Mouse (Mus musculus) thymus, postnatal 0 days (tissue): Measurements from ENCODE around the gene Gm6169. TPM values are rescaled to one million over a fixed set of nuclear protein-coding genes. Genes with fewer than 3 reads are reported as not detected.
A peak's percentile ranks its signal among the peaks of the same experiment; 100 is the strongest.
"Not testable (repeated sequence)": the region's sequence is repeated elsewhere in the genome, so short reads cannot be mapped to it uniquely, and the experiment has no call there.

ENCODE experiments used
- DNase-seq: peaks from one replicate; pipeline ENCODE4 v3.0.0-alpha.2; 2015; ENCODE audit warnings: low spot score
- polyA plus RNA-seq: library from polyadenylated mRNA; unstranded; fragments of >200 nt; fragmentation: Nextera tagmentation; extraction: Ambion mirVana; gene quantifications from 2 replicates; pipeline ENCODE4 v1.2.1, GENCODE M21; 2015

The Gm6169 gene
- 1.0 and 1.8 TPM in 2 replicates for polyA plus RNA-seq

DNA sequence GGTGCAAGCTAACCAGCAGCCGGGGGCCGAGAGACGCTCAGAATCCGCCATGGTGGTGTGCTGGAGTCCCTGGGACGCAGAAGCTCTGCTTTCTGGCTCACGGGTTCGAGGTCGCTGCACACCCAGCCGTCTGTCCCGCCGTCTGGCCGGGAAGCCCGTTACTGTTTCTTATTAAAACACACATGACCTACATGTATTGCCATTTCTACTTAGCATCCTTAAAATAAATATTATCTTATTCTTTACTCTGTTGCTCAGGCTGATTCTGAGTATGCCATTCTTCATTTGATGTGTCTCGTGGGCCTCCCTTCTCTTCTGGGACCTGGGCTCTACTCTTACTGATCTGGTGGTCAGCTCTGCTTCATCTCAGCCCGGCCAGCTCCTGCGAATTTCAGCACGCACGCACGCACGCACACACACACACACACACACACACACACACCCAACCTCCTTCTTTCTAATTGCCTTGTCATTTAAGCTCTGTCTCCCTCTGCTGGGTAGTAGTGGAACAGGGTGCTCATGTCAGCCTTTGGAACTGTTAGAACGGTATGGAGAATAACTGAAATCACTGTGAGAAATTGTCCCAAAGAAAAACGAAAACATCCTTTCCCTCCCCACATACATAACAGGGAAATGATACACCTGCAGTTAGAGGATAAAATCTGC lies at the start of gene Gm6169:
TSS of gene Gm6169 (minus strand) at position 51 of the 666 bp plus-strand sequence.
- peak; percentile 37 for DNase-seq

DNA sequence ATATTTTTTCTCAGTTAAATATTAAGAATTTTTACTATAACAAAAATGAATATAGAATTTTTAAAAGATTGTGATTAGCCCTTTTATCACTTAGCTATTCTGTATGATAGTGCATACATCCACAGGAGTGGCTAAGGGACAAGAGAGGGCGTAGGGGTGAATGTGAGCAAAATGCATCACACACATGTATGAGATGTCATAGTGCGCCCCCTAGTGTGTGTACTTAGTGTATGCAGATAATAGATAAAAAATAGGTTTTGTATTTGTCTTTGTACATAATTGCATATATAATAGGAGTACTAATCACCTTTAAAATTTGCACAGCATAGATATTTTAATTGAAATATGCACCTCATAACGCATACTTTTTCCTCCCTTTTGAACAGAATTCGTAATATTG lies 46.8 kb upstream of the Gm6169 start:
- DNase-seq: peak; percentile 56

DNA sequence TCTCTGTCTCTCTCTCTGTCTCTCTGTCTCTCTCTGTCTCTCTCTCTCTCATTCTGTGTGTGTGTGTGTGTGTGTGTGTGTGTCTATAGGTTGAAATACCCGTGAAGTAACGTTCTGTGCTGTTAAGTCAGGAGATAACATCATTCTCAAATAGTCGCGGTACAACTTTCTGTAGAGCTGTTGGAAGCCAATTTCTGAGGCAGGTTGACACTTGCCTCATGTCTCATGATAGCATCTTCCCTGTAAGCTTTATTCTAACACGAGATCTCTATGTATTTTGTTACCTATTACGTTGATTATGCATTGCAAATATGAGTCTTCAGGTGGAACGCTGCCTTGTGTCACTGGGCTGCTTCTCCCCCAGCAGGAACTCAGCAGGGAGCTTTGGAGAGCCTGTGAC lies 43.3 kb upstream of the Gm6169 start:
- DNase-seq: no peak

DNA sequence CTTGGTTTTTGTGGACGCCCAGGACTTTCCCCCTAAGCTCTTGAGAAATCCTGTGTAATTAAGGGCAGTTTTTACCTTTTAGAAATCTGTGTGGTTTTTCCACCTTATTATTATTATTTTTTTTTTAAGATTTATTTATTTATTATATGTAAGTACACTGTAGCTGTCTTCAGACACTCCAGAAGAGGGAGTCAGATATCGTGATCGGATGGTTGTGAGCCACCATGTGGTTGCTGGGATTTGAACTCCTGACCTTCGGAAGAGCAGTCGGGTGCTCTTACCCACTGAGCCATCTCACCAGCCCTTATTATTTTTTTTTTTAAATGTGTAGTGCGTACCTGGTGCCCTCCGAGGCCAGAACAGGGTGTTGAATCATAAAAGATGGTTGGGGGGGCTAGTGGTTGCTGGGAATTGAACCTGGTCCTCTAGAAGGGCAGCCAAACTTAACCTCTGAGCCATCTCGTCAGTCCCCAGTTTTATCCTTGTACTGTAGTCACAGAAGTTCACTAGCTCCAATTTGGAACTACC lies 39.4 kb upstream of the Gm6169 start:
- DNase-seq: not testable (repeated sequence)

DNA sequence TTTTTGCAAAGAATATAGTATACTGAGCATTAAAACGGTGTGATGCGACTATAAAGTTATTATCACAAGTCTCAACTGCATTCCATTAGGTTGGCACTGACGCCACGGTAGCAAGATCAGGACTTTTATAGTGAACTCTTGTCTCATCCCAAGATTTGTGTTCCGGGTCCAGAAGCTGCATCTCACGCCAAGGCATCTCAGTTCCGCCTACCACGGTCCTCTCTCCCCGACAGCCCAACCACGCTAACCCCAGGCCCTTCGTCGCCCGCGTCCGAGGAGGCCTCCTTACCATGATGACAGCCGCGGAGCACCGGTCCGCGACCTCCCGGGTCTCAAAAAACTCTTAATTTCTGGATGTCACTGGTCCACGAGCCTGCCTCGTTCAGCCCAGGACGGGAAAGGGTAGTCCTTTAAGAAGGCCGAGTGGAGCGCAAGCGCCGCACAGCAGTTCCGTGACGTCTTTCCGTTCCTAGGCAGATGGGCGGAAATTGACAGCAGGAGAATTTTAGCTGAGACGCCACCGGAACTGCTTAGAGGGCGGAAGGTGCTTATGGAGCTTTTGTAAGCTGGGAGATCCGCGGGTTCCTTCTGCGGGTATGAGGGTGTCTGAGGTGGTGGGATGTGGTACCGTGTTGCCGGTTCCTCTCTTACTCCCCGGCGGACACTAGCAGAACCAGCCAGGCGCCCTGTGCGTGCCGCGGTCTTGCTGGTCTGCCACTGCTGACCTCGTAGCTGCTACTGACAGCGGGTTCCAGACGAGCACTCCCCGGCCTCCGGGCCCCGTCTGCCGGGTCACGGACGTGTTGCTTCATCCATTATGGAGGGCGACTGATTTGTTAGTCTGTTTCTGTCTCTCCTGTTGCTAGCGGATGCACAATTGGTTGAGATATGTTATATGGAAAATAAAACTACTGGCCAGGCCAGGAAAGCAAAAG lies 38.7 kb upstream of the Gm6169 start, which contains the start of the genes Gfm2 and Nsa2:
TSS of gene Gfm2 (plus strand) at position 472 of the 935 bp plus-strand sequence.
TSS of gene Nsa2 (minus strand) at position 472 of the 935 bp plus-strand sequence.
- peak; percentile 95 for DNase-seq

DNA sequence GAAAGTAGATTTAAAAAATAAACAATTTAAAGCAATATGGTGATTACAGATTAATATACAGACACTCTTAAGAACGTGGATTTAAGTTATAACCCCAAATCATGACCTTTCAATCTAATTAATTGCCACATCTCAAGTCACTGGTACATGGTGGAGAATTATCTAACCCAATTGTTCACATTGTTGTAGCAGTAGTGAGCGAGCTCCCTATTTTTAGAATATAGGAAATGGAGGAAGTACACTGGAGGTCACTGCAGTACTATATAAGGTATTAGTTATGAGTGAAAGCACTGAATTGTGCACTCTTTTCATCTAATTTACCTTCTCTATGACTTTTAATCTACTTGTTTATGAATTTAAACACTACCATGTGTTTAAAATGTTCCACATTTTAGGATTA lies 31.4 kb upstream of the Gm6169 start:
- not testable (repeated sequence) for DNase-seq

DNA sequence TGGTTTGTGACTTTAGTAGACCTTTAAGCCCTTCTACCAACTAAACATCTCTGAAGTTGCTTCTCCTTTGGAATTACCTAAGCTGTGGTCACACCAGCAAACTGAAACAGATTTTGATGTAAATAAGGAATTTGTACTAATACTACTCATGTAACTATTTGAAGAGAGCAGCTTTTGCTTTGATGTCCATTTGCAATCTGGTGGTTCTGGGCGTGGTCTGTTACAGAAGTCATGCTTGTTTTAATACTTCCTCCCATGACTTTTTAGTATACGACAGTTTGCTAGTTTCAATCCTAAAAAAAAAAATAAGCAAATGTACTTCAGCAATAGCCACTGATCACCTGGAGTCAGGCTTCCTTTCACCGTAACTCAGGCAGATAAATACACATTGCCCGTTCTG lies 30.6 kb upstream of the Gm6169 start:
- DNase-seq: not testable (repeated sequence)

DNA sequence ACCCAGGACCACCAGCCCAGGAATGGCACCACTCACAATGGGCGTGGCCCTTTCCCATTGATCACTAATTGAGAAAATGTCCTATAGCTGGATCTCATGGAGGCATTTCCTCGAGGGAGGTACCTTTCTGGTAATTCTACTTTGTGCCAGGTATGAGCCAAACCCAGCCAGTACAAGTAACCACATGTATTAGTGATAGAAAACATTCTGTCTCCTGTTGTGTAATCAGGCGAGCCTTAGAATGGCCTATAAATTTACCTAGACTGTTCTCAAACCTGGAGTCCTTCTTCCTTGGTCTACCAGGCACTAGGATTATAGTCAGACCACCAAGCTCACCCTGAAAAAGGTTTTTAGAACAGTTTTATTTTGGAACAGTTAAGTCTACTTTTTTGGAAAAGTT lies 22.3 kb upstream of the Gm6169 start:
- no peak for DNase-seq

DNA sequence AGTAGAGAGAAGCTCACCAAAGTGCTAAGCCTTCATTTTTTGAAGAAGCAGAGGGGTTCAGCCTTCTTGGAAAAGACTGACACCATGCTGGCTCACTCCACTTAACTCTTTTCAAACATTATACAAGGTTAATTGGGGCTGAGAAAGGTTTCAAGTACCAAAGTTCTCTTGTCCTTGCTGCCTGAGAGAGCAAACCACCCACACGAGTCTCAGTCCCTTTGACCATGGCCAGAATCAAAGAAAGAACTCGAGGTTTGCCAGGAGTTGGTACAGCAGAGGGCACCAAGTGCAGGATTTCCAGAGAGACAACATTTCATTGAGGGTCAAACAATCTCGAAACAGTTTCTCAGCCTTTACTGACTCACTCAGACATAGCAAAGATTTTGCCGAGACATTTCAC lies 10.0 kb upstream of the Gm6169 start:
- no peak for DNase-seq

DNA sequence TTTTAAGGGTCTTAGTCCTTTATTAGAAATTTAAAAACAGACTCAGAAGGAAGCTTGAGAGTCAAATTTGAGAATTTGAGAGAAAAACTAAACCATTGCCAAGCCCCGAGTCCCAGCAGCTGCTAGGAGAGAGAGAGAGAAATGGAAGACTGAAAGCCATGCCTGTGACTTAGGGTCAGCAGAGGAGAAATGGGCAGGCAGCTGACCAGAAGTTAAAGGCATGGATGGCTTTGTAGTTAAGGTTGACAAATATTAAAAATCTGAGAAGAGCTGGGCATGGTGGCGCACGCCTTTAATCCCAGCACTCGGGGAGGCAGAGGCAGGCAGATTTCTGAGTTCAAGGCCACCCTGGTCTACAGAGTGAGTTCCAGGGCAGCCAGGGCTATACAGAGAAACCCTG lies 8.7 kb upstream of the Gm6169 start:
- not testable (repeated sequence) for DNase-seq

DNA sequence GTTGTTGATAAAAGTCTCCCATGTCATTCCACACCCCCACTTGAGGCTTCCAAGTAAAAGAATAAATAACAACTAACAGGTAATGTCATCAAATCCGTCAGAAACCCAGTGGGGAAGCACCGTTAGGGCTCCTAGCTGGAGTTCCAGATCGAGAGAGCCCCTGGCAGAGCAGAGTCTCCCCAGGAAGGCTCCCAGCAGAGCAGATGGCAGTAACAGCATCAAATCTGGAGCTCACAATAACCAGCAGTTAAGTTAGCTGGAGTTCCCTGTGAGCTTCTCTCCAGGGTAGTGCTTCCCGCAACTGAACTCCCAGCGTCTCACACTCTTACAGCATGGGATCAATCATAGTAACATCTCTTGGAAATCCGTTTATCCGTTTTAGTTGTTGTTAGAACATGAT lies 6.0 kb upstream of the Gm6169 start:
- DNase-seq: no peak

DNA sequence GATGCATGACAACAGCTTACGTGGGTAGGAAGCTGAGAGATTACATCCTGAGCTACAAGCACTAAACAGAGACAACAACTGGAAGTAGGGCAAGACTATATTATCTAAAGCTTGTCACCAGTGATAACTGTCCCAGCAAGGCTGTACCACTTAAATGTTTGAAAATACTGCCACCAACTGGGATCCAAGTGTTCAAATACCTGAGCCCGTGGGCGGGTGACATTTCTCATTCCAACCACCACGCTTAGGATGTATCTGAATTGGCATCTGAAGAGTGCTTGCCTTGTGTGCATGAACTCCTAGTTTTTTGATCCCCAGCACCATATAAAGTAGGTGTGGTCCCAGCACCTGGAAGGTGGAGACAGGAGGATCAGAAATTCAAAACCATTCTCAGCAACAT lies 3.3 kb downstream of the Gm6169 start:
- no peak for DNase-seq

DNA sequence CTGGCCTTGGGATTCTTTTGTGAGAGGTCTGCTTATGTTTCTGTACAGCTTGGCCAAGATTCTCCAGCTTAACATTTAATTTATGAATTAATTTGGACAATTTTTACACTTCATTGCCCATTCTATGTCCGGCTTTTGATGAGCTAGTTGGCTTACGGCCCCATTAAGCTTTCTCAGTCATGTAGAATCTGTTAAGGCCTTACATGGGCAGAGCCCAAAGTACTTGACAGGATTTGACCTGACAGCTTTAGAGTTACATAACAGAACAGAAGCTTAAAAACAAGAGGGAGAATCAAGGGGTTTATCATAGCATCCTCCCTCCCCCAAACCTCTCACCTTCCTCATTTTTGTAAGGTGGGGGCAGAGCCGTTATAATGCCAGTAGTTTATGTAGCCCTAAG lies 10.9 kb downstream of the Gm6169 start:
- no peak for DNase-seq

DNA sequence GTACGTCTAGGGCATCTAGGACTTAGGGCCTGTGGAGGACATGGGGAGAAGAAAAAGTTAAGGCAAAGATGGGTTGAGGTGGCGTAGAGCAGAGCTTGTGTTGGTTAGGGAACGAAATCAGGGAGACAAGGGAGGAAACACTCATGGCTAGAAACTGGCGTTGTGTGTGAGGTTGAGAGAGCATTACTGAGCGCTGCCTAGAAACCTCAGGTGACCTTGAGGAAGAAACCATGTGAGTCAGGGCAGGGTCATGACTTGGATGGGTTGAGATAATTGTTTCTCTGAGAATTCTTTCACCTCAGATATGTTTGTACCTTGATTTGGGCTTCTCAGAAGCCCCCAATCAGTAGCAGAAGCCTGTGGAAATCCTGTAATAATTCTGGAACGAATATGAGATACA lies 11.6 kb downstream of the Gm6169 start:
- DNase-seq: no peak

DNA sequence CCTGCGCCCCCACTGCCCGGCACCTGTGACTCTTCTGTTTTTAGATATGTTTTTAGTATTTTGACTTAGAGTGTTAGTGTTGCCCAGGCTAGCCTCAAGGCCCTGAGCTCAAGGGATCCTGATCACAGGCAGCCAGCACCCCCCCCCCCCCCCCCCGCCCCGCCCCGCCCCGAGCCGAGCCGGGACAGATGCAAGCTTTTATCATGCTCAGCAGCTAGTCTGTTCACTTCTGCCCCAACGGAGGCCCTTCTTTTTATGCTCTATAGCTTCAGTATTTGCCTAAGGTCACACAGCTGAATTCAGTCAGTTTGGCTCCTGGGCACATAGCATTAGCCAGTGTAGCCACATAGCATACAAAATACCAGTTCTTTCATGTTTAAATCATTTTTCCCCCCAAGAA lies 12.7 kb downstream of the Gm6169 start:
- DNase-seq: no peak

DNA sequence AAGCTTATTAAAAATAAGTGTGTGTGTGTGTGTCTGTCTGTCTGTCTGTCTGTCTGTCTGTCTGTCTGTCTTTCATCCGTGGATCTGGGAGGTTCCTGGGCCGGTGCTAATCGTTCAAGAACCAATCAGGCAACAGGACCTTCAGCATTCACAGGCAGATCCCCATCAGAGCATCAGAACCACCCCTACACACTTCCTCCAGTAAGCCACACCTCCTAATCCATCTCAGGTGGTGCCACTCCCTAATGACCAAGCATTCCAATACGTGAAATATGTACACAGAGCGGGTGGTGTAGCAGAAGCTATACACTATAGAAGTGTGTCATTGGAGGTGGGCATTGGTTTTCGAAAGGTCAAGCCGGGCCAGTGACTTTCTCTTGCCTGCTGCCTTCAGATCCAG lies 16.6 kb downstream of the Gm6169 start:
- DNase-seq: no peak

DNA sequence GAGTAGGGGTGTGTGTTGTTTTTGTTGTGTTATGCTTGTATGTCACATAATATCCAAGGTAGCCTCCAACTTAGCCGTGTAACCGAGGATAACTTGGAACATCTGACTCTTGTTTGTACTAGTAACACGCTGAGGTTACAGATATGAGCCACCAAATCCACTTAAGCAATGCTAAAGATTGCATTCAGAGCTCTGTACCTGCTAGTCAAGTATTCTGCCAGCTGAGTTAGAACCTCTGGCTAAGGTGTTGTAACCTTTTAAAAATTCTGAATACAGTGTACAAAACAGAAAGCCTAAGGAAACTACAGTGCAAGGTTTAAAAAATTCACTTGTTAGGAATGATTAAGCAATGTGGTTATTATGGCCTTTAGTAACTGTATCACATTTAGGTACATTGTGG lies 18.4 kb downstream of the Gm6169 start:
- DNase-seq: no peak

DNA sequence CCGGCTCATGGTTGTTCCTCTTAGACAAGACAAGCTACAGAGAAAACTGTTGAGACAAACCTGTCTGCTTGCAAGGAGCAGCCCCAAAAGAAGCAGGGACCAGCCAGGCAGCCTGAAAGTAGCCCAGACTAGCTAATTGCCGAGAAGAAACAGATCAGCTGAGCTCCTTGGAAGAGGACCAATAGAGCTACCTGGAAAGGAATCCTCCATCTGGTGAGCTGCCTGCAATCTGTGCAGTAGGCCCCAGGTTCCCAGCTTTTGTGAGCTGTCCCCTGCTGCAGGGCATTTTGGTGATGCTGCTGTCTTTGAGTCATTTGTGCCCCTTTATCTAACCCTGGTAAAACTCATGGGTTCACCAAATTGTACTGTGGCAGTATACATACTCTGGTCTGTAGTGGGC lies 18.8 kb downstream of the Gm6169 start:
- DNase-seq: no peak

DNA sequence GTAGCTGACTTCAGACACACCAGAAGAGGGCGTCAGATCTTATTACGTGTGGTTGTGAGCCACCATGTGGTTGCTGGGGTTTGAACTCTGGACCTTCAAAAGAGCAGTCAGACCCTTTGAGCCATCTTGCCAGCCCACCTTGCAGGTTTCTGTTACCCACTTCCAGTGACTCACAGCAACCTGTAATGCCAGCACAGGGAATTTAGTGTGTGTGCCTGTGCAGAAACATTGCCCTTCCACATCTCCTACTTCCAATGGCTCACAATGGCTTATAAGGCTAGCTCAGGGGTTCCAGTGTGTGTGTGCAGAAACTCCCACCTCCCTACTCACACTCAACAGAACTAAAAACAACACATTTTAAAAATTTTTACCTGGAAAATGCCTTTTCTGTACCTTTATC lies 21.5 kb downstream of the Gm6169 start:
- no peak for DNase-seq

DNA sequence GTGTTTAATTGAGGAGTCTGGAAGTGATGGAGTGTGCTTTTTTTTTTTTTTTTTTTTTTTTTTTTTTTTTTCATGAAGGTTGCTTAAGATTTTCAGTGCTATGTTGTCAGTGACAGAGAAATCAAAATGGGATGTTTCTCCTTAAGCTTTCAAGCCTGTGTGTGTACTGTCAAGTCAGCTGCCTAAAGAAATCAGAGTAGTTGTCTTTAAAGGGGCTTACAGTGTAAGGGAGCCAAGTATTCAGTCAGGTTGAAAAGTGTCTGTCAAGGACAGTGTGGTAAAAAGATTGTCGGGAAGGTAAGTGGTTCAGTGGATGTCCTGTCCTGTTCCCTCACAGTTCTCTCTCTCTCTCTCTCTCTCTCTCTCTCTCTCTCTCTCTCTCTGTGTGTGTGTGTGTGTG lies 25.5 kb downstream of the Gm6169 start:
- no peak for DNase-seq

DNA sequence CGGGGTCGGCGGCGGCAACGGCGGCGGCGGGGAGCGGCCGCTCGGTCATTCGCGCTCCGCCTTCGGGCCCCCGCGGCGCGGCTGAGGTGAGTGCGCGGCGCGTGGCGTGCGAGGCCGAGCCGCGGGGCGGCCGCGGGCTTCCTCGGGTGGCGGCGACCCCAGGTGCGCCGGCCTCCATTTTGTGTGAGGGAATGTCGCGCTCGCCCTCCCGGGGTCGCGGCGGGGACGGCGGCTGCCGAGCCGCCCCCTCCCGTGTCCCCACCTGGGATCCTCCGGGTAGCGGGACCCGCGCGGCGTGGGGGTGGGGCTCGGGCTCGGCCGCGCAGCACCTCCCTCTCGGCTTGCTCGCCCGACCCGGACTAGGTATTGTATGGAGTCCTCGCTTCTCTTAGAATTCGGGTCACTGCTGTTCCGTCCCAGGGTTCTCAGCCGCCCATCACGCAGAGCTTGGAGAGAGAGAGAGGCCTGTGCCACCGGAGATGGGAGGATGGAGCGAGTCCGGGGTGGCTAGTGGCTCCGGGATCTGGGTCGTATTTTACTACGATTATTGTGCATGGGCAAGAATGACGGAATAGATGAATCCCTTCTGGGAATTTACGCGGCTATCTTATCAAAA lies 27.3 kb downstream of the Gm6169 start:
- DNase-seq: peak; percentile 9
